Mouse (Mus musculus): Measurements from ENCODE around the gene Zfp759. TPM values are rescaled to one million over a fixed set of nuclear protein-coding genes. Genes with fewer than 3 reads are reported as not detected.

Zfp759 gene
- total and polyA plus RNA-seq, 2 experiments from 2014 or later: 0.11 to 1.2 TPM

DNA sequence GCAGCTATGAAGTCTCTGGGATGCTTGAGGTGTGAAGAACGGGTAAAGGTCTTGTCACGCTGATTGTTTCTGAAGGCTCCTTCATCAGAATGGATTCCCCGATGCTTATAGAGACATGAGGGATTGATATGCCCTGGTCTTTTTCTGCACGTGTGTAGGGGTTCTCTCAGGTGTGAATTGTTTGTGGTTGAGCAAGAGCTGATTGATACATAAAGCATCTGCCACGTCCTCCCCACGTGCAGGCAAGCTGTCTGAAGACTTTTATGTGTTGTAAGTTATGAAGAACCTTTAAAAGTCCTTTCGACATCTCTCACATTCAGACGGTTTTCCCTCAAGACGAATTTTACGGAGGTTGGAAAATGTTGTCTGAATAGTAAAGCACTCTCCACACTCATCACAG is 23.6 kb upstream of the Zfp759 start, which contains the start of gene Zfp708:
Zfp708 (minus strand) TSS at position 101 of the 400 bp plus-strand sequence.
- DNase-seq (ENCODE audit: low spot score) (no peak), ATAC-seq (ENCODE audit: insufficient read depth, low read depth) (no peak)
- H3K9me3 ChIP-seq (replicated peaks; ENCODE audit: control insufficient read depth, low read length): no peaks in the 10 kb centered on the region
- no peak within 1 kb of the TSS for H3K27ac ChIP-seq (ENCODE audit: low read depth)
- no peaks in the 10 kb centered on the region for H3K4me1 ChIP-seq (ENCODE audit: control insufficient read depth, insufficient read depth)
- H3K4me2 ChIP-seq (ENCODE audit: low read depth, low read length): no peak within 1 kb of the TSS
- H3K27me3 ChIP-seq (ENCODE audit: control insufficient read depth, insufficient read depth, low read length): no peaks in the 10 kb centered on the region
- H3K9ac ChIP-seq (replicated peaks; ENCODE audit: low read depth, low read length): no peak within 1 kb of the TSS
- 84% methylated on average over 10 of the region's 10 CpGs for WGBS
- no peak for TF ChIP-seq EP300 (IDR thresholded peaks at IDR 0.05; ENCODE audit: low read depth)
- TF ChIP-seq CTCF (IDR thresholded peaks at IDR 0.05; ENCODE audit: low read depth): no peak
- peaks cover 7% of the 10 kb centered on the region; the same call in 1 of the 2 replicates for H3K36me3 ChIP-seq (replicated peaks; ENCODE audit: control insufficient read depth, insufficient read depth, low read length)
- H3K4me3 ChIP-seq (ENCODE audit: low read depth, low read length): no peak within 1 kb of the TSS

DNA sequence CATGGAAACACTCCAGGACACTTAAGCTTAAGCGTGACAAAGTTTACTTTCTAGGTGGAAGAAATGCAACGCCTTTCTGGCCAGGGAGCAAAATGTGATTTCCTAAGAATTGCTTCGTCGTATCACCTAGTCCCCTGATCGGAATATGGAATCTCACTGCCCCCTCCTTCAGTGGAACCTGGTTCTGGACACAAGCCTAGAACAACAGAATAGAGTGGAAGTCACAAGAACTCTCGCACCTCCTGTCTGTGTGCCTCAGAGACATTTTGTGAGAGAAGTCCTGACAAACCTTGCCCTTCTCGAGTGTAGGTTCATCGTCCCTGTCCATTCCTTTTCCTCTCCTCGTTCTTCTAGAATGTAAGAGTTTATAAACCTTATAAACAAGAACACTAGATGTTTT is 13.8 kb upstream of the Zfp759 start:
- Histone ChIP-seq H3K36me3 (replicated peaks; ENCODE audit: control insufficient read depth, insufficient read depth, low read length) (0 out of 2 replicates have a peak, but pooled peaks cover 8% of the 10 kb centered on the region), H3K9me3 (replicated peaks; ENCODE audit: control insufficient read depth, low read length) (no peaks in the 10 kb centered on the region), H3K4me3 (ENCODE audit: low read depth, low read length) (peak overlapping the region; percentile 68), H3K4me1 (ENCODE audit: control insufficient read depth, insufficient read depth) (peaks cover 10% of the 10 kb centered on the region), H3K27ac (ENCODE audit: low read depth) (peak overlapping the region; percentile 86), H3K9ac (replicated peaks; ENCODE audit: low read depth, low read length) (peak overlapping the region; percentile 69; the same call in 1 of the 2 replicates), H3K4me2 (ENCODE audit: low read depth, low read length) (peak overlapping the region; percentile 77), H3K27me3 (ENCODE audit: control insufficient read depth, insufficient read depth, low read length) (no peaks in the 10 kb centered on the region)
- TF ChIP-seq EP300 (IDR thresholded peaks at IDR 0.05; ENCODE audit: low read depth) (no peak), CTCF (IDR thresholded peaks at IDR 0.05; ENCODE audit: low read depth) (no peak)
- no peak for ATAC-seq (ENCODE audit: insufficient read depth, low read depth)
- 48% methylated on average over 9 of the region's 9 CpGs for WGBS
- peak; percentile 11 for DNase-seq (ENCODE audit: low spot score)

DNA sequence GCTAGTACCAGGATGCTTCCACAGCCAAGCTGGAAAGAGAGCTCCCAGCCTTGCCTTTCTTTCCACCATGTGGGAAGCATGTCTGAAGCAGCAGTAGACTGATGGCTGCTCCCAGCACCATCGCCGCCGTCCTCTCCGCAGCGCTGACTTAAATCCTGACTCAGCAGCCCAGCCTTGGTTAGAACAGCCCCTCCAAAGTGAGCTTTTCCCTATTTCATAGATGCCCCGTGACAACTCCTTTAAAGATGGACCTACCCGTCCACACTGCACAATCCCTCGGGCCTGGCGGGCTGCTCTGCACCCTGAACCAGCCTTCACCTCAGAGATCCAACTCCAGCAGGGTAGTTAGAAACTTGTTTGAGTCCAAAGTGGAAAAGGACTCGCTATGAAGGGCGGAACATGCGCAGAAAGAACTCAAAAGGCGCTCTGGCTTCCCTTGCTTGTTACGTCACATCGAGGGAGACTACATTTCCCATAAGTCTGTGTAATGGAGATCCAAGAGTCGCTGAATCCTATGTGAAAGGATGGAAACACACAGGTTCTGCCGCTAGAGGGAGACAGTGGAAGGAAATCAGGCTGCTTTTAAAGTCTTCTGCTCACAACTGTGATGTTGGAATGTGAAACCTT is 13.2 kb upstream of the Zfp759 start, which contains the start of gene Gm28557:
Gm28557 (minus strand) TSS at position 411 of the 627 bp plus-strand sequence.
- H3K27me3 ChIP-seq (ENCODE audit: control insufficient read depth, insufficient read depth, low read length): no peaks in the 10 kb centered on the region

DNA sequence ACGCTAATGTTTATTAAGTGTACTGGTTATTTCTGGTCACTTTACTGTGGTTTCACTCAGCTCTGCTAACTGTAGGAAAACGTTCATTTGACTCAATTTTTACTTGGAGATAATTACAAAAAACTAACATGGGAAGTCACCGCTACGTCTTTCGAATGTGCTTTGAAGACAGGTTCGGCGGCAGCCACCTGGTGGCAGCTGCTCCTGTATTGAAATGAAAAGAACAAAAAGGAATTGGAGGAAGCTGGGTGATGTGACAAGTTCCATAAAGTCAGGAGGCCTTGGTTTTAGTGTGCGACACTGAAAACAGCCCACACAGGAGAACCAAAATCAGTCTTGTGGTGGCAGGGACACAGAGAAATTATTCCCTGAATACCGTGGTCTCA is 12.6 kb upstream of the Zfp759 start:
- WGBS: 4% methylated on average over 9 of the region's 9 CpGs
- no peak overlapping the region for H3K9ac ChIP-seq (replicated peaks; ENCODE audit: low read depth, low read length)

More for the DNA sequence above, 13.2 kb upstream of the Zfp759 start, which contains the start of gene Gm28557:
- H3K4me3 ChIP-seq (ENCODE audit: low read depth, low read length): peak within 1 kb of the TSS; percentile 68
- peak within 1 kb of the TSS; percentile 69 for H3K9ac ChIP-seq (replicated peaks; ENCODE audit: low read depth, low read length)
- peak within 1 kb of the TSS; percentile 77 for H3K4me2 ChIP-seq (ENCODE audit: low read depth, low read length)
- H3K36me3 ChIP-seq (replicated peaks; ENCODE audit: control insufficient read depth, insufficient read depth, low read length): 0 out of 2 replicates have a peak, but pooled peaks cover 8% of the 10 kb centered on the region
- H3K4me1 ChIP-seq (ENCODE audit: control insufficient read depth, insufficient read depth): peaks cover 10% of the 10 kb centered on the region
- TF ChIP-seq EP300 (IDR thresholded peaks at IDR 0.05; ENCODE audit: low read depth): no peak
- TF ChIP-seq CTCF (IDR thresholded peaks at IDR 0.05; ENCODE audit: low read depth): peak; percentile 94
- peak within 1 kb of the TSS; percentile 86 for H3K27ac ChIP-seq (ENCODE audit: low read depth)
- ATAC-seq (ENCODE audit: insufficient read depth, low read depth) (peak; percentile 97), DNase-seq (ENCODE audit: low spot score) (peak; percentile 96)
- H3K9me3 ChIP-seq (replicated peaks; ENCODE audit: control insufficient read depth, low read length): no peaks in the 10 kb centered on the region
- under 1% methylated on average over 17 of the region's 17 CpGs for WGBS

GRCm38 (mm10) chr13:67112096-67112495 is 9.4 kb upstream of the Zfp759 start:
- Histone ChIP-seq H3K4me3 (ENCODE audit: low read depth, low read length) (no peak overlapping the region), H3K27me3 (ENCODE audit: control insufficient read depth, insufficient read depth, low read length) (no peaks in the 10 kb centered on the region), H3K9ac (replicated peaks; ENCODE audit: low read depth, low read length) (no peak overlapping the region), H3K4me2 (ENCODE audit: low read depth, low read length) (no peak overlapping the region), H3K9me3 (replicated peaks; ENCODE audit: control insufficient read depth, low read length) (no peaks in the 10 kb centered on the region), H3K27ac (ENCODE audit: low read depth) (no peak overlapping the region), H3K4me1 (ENCODE audit: control insufficient read depth, insufficient read depth) (peaks cover 10% of the 10 kb centered on the region), H3K36me3 (replicated peaks; ENCODE audit: control insufficient read depth, insufficient read depth, low read length) (no peaks in the 10 kb centered on the region)
- no peak for DNase-seq (ENCODE audit: low spot score)
- no peak for ATAC-seq (ENCODE audit: insufficient read depth, low read depth)
- TF ChIP-seq CTCF (IDR thresholded peaks at IDR 0.05; ENCODE audit: low read depth) (no peak), EP300 (IDR thresholded peaks at IDR 0.05; ENCODE audit: low read depth) (no peak)
- 68% methylated on average over 12 of the region's 12 CpGs for WGBS

More for the DNA sequence above, 12.6 kb upstream of the Zfp759 start:
- TF ChIP-seq EP300 (IDR thresholded peaks at IDR 0.05; ENCODE audit: low read depth) (no peak), CTCF (IDR thresholded peaks at IDR 0.05; ENCODE audit: low read depth) (no peak)
- Histone ChIP-seq H3K27me3 (ENCODE audit: control insufficient read depth, insufficient read depth, low read length) (no peaks in the 10 kb centered on the region), H3K4me1 (ENCODE audit: control insufficient read depth, insufficient read depth) (peaks cover 10% of the 10 kb centered on the region), H3K36me3 (replicated peaks; ENCODE audit: control insufficient read depth, insufficient read depth, low read length) (0 out of 2 replicates have a peak, but pooled peaks cover 8% of the 10 kb centered on the region), H3K9me3 (replicated peaks; ENCODE audit: control insufficient read depth, low read length) (no peaks in the 10 kb centered on the region), H3K4me2 (ENCODE audit: low read depth, low read length) (peak overlapping the region; percentile 77), H3K4me3 (ENCODE audit: low read depth, low read length) (peak overlapping the region; percentile 68), H3K27ac (ENCODE audit: low read depth) (peak overlapping the region; percentile 12; the same call in 1 of the 2 replicates)
- ATAC-seq (ENCODE audit: insufficient read depth, low read depth): peak; percentile 43; the same call in 1 of the 2 replicates
- DNase-seq (ENCODE audit: low spot score): no peak

Data from heart, postnatal 0 days (tissue).